Comparison of ENCODE assay signal across 8 mouse cellular contexts in the genomic region with DNA sequence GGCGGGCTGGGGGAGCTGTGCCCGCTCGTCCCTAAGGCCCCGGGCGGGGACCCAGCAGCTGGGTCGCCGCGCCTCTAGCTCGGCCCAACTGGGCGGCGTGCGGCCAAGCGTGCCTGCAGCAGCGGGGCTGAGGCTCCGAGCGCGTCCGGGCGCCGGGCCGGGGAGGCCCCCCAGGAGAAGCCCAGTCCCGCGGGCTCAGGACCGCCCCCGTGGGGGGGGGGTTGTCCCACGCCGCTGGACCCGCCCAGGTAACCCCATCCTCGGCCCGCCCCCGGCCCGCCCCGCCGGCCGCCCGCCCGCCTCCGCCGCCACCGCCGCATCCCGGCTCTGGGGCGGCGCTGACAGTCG. TPM values are rescaled to one million over a fixed set of nuclear protein-coding genes. Genes with fewer than 3 reads are reported as not detected.
DNase-seq lines count a peak whose midpoint lies in the region; ATAC-seq and TF ChIP-seq lines count a peak whose summit lies in the region.

A gene (plus strand): TSS at position 324 of the 348 bp plus-strand sequence.

- H3K4me3 ChIP-seq in testis, adult 2 months (ENCODE audit: control insufficient read depth, low read depth, low read length) = peak within 1 kb of the TSS; percentile 50
- H3K4me3 ChIP-seq in embryonic fibroblast, embryonic 13.5 days (ENCODE audit: insufficient read depth, low read length) = peak within 1 kb of the TSS; percentile 24
- H3K4me3 ChIP-seq in limb, embryonic 12.5 days (replicated peaks) = peak within 1 kb of the TSS; percentile 59
- H3K4me3 ChIP-seq in midbrain, embryonic 14.5 days (replicated peaks; ENCODE audit: low read depth, low read length) = peak within 1 kb of the TSS; percentile 44

- DNase-seq in testis, postnatal 14 days (ENCODE audit: low spot score) = no peak
- DNase-seq in heart, postnatal 4 days = peak; percentile 52
- DNase-seq in midbrain, embryonic 14.5 days = peak; percentile 73
- DNase-seq in yolk sac, embryonic 10.5 days (ENCODE audit: low spot score) = peak; percentile 79
- DNase-seq in spleen, postnatal 36 days (ENCODE audit: low spot score in 2 of 2) = no peak

- H3K27me3 ChIP-seq in testis, adult 2 months (ENCODE audit: control insufficient read depth, insufficient read depth, low read length) = no peaks in the 10 kb centered on the region
- H3K27me3 ChIP-seq in limb, embryonic 12.5 days = peaks cover 88% of the 10 kb centered on the region
- peaks cover 54% of the 10 kb centered on the region for H3K27me3 ChIP-seq in midbrain, embryonic 14.5 days (ENCODE audit: control insufficient read depth, insufficient read depth, low read length)

- WGBS in limb, embryonic 12.5 days = under 1% methylated on average over 25 of the region's 45 CpGs
- under 1% methylated on average over 37 of the region's 45 CpGs for WGBS in midbrain, embryonic 14.5 days

- H3K4me2 ChIP-seq in limb, embryonic 12.5 days = peak within 1 kb of the TSS; percentile 93
- peak within 1 kb of the TSS; percentile 87 for H3K4me2 ChIP-seq in midbrain, embryonic 14.5 days (ENCODE audit: low read length)

- no peaks in the 10 kb centered on the region for H3K9me3 ChIP-seq in limb, embryonic 12.5 days
- H3K9me3 ChIP-seq in midbrain, embryonic 14.5 days (ENCODE audit: control insufficient read depth, low read length) = no peaks in the 10 kb centered on the region

- H3K9ac ChIP-seq in limb, embryonic 12.5 days (replicated peaks) = peak within 1 kb of the TSS; percentile 63
- peak within 1 kb of the TSS; percentile 58 for H3K9ac ChIP-seq in midbrain, embryonic 14.5 days (replicated peaks; ENCODE audit: low read length)

- no peak within 1 kb of the TSS for H3K27ac ChIP-seq in testis, adult 2 months (ENCODE audit: control insufficient read depth, insufficient read depth, low read depth, low read length)
- H3K27ac ChIP-seq in embryonic fibroblast, embryonic 13.5 days (ENCODE audit: insufficient read depth, low read length) = no peak within 1 kb of the TSS
- H3K27ac ChIP-seq in limb, embryonic 12.5 days = 0 out of 2 replicates have a peak within 1 kb of the TSS, but pooled peaks have one; percentile 35
- H3K27ac ChIP-seq in midbrain, embryonic 14.5 days (replicated peaks; ENCODE audit: low read depth, low read length) = 0 out of 2 replicates have a peak within 1 kb of the TSS, but pooled peaks have one; percentile 20

- TF ChIP-seq POLR2A in testis, adult 2 months (IDR thresholded peaks at IDR 0.05; ENCODE audit: control insufficient read depth, low read depth, low read length) = no peak
- TF ChIP-seq POLR2A in embryonic fibroblast, embryonic 13.5 days (IDR thresholded peaks at IDR 0.05; ENCODE audit: low read depth, low read length) = no peak

- TF ChIP-seq CTCF in testis, adult 2 months (IDR thresholded peaks at IDR 0.05; ENCODE audit: control insufficient read depth, insufficient read depth, insufficient replicate concordance, low read depth, low read length) = no peak
- no peak for TF ChIP-seq CTCF in embryonic fibroblast, embryonic 13.5 days (IDR thresholded peaks at IDR 0.05; ENCODE audit: borderline replicate concordance, insufficient read depth, low read length)

- peaks cover 6% of the 10 kb centered on the region for H3K4me1 ChIP-seq in testis, adult 2 months (ENCODE audit: control insufficient read depth, insufficient read depth, low read length)
- no peaks in the 10 kb centered on the region for H3K4me1 ChIP-seq in embryonic fibroblast, embryonic 13.5 days (ENCODE audit: control insufficient read depth, insufficient read depth, low read length)
- H3K4me1 ChIP-seq in limb, embryonic 12.5 days (replicated peaks) = peaks cover 15% of the 10 kb centered on the region
- H3K4me1 ChIP-seq in midbrain, embryonic 14.5 days (ENCODE audit: control insufficient read depth, insufficient read depth, low read length) = peaks cover 19% of the 10 kb centered on the region

- ATAC-seq in limb, embryonic 12.5 days (ENCODE audit: insufficient number of reproducible peaks, insufficient read depth, low FRiP score, low TSS enrichment, low read depth) = peak; percentile 63
- 0 out of 2 replicates have a peak, but pooled peaks have one; percentile 53 for ATAC-seq in midbrain, embryonic 14.5 days (ENCODE audit: low FRiP score, low TSS enrichment)

- no peaks in the 10 kb centered on the region for H3K36me3 ChIP-seq in testis, adult 2 months (ENCODE audit: control insufficient read depth, insufficient read depth, low read length)
- H3K36me3 ChIP-seq in limb, embryonic 12.5 days = no peaks in the 10 kb centered on the region
- no peaks in the 10 kb centered on the region for H3K36me3 ChIP-seq in midbrain, embryonic 14.5 days (ENCODE audit: control insufficient read depth, insufficient read depth, low read length)

RNA-seq across cellular contexts. Expression of the gene that starts here (rescaled TPM):
- polyA plus RNA-seq in testis, adult 2 months (2012; rRNA removed) = 0.05 and 0.72 TPM in 2 replicates
- 2.2 and 4.7 TPM in 2 replicates for polyA plus RNA-seq in embryonic fibroblast, embryonic 13.5 days (2011; ENCODE audit: insufficient read length, low read depth, missing spikeins)
- total RNA-seq in heart, postnatal 4 days (2021) = under 1 TPM; 0.76 to 0.88 TPM
- 2.6 and 6.9 TPM in 2 replicates for polyA plus RNA-seq in limb, embryonic 12.5 days (2016; fragmentation: Nextera tagmentation; extraction: Ambion mirVana)
- polyA plus RNA-seq in midbrain, embryonic 14.5 days (2014; fragmentation: Nextera tagmentation; extraction: Ambion mirVana) = 0.94 and 1.4 TPM in 2 replicates

Comparison
In these comparisons a context has a peak if more than half of its experiments do, and no peak if none do; other contexts are left out.
1. Peak in DNase-seq in heart, postnatal 4 days; RNA of the gene not detected or under 1 TPM.
2. H3K27ac ChIP-seq: peak in limb, embryonic 12.5 days (single experiment) and midbrain, embryonic 14.5 days (single experiment); none in testis, adult 2 months (single experiment) and embryonic fibroblast, embryonic 13.5 days (single experiment).
3. DNase-seq: peak in midbrain, embryonic 14.5 days (single experiment) and yolk sac, embryonic 10.5 days (single experiment); none in testis, postnatal 14 days (single experiment) and spleen, postnatal 36 days (0 of 2).
4. Peak in every context shown above with its lines, with median percentiles within 50 percentile points of each other: H3K4me3 ChIP-seq.